Mouse (Mus musculus) lung, postnatal 0 days (tissue): ENCODE measurements at regions not wholly inside any gene's neighbourhood (a gene's known extent, or its start where the extent isn't known, plus 50 kb on each side); places are given as distances from the start of the nearest gene placed in this dataset.
A peak's percentile ranks its signal among the peaks of the same experiment; 100 is the strongest.
"Not testable (repeated sequence)": the region's sequence is repeated elsewhere in the genome, so short reads cannot be mapped to it uniquely, and the experiment has no call there.

Experiments used
- ATAC-seq: fragments of 200-750 bp; cut with Nextera tagmentation; 2 replicates; pipeline ENCODE4 v1.8.0; 2017; ENCODE audit warnings: moderate library complexity
- DNase-seq: peaks from one replicate; pipeline ENCODE4 v3.0.0-alpha.2; 2016; ENCODE audit warnings: low spot score
- H3K27ac ChIP-seq: fragments of 300-500 bp; sonication (generic); 2 replicates; pipeline ENCODE4 v1.5.1; 2014; ENCODE audit warnings: antibody characterized with exemption, mild to moderate bottlenecking, low read length, mixed read lengths
- H3K27me3 ChIP-seq: fragments of 300-500 bp; sonication (generic); replicated peaks from 2 replicates; pipeline ENCODE4 v1.6.1; 2014; ENCODE audit warnings: low read length, mixed read lengths; ENCODE audit not compliant: insufficient read depth
- H3K36me3 ChIP-seq: fragments of 300-500 bp; sonication (generic); 2 replicates; pipeline ENCODE4 v1.6.1; 2014; ENCODE audit warnings: low read length, mixed read lengths; ENCODE audit not compliant: insufficient read depth
- H3K4me1 ChIP-seq: fragments of 300-500 bp; sonication (generic); 2 replicates; pipeline ENCODE4 v1.6.1; 2014; ENCODE audit warnings: antibody characterized with exemption, low read depth, low read length, mixed read lengths; ENCODE audit not compliant: insufficient read depth
- H3K4me2 ChIP-seq: fragments of 300-500 bp; sonication (generic); replicated peaks from 2 replicates; pipeline ENCODE4 v1.6.1; 2014; ENCODE audit warnings: low read depth, mild to moderate bottlenecking, low read length, moderate library complexity, mixed read lengths
- H3K4me3 ChIP-seq: fragments of 300-500 bp; sonication (generic); 2 replicates; pipeline ENCODE4 v1.5.1; 2014; ENCODE audit warnings: low read depth, low read length
- H3K9ac ChIP-seq: fragments of 300-500 bp; sonication (generic); replicated peaks from 2 replicates; pipeline ENCODE4 v1.6.1; 2014; ENCODE audit warnings: low read depth, mild to moderate bottlenecking
- H3K9me3 ChIP-seq: fragments of 300-500 bp; sonication (generic); 2 replicates; pipeline ENCODE4 v1.6.1; 2016; ENCODE audit warnings: low read length, mixed read lengths
- CTCF ChIP-seq: IDR thresholded peaks from 2 replicates; pipeline ENCODE4 v1.5.1; 2016; ENCODE audit warnings: antibody characterized with exemption, mild to moderate bottlenecking
- EP300 ChIP-seq: IDR thresholded peaks from 2 replicates; pipeline ENCODE4 v1.6.1; 2016; ENCODE audit warnings: antibody characterized with exemption, mild to moderate bottlenecking, control low read depth
- WGBS: fragments of 180-500 bp; shearing (Covaris S2); extraction: QIAGEN DNeasy Blood & Tissue Kit; methylation state at CpG from one replicate; pipeline ENCODE4 v1.1.7; 2014; 5-methylcytosine and 5-hydroxymethylcytosine counted together

DNA sequence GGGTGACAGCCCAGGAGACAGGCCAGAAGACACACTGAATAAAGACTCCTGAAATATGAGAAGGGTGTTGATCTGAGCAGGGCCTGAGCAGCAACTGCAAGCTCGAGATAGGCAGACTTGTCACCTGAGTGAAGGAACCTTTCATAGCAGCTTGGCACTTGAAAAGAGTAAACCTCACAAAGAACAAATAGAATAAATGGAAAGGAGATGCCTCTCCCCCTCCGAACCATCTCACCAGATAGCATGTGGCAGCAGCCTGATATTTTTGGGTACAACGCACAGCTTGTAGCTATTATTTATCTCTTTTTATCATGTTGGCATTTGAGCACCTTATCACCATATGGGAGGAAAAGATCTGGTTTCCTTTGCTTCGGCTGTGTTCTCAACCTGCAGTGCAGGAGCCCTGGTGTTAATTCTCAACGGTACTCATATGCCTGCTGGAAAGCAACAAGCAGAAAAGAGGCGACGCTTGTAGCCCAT lies 88.0 kb upstream of the Nabp1 start:
- WGBS = 34% methylated on average over 7 of the region's 7 CpGs
- TF ChIP-seq EP300 = no peak
- TF ChIP-seq CTCF = no peak
- DNase-seq (no peak), ATAC-seq (no peak)
- H3K9me3 ChIP-seq = no peaks in the 10 kb centered on the region
- H3K9ac ChIP-seq = no peak overlapping the region
- H3K27ac ChIP-seq = no peak overlapping the region
- no peaks in the 10 kb centered on the region for H3K4me1 ChIP-seq
- H3K36me3 ChIP-seq = no peaks in the 10 kb centered on the region
- no peak overlapping the region for H3K4me2 ChIP-seq
- no peaks in the 10 kb centered on the region for H3K27me3 ChIP-seq
- no peak overlapping the region for H3K4me3 ChIP-seq

DNA sequence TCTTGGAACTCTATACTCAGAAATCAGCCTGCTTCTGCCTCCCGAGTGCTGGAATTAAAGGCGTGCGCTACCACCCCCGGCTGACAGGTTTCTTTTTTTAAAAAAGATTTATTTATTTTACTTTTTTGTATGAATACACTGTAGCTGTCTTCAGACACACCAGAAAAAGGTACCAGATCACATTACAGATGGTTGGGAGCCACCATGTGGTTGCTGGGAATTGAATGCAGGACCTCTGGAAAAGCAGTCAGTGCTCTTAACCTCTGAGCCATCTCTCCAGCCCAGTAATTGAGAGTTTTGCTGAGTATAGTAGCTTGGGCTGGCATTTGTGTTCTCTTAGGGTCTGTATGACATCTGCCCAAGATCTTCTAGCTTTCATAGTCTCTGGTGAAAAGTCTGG lies 78.4 kb upstream of the Nabp1 start:
- not testable (repeated sequence) for DNase-seq, H3K4me1 ChIP-seq, H3K36me3 ChIP-seq, H3K9ac ChIP-seq, H3K27me3 ChIP-seq, ATAC-seq, H3K4me3 ChIP-seq, H3K9me3 ChIP-seq, H3K27ac ChIP-seq, H3K4me2 ChIP-seq
- WGBS = 95% methylated on average over 4 of the region's 4 CpGs

DNA sequence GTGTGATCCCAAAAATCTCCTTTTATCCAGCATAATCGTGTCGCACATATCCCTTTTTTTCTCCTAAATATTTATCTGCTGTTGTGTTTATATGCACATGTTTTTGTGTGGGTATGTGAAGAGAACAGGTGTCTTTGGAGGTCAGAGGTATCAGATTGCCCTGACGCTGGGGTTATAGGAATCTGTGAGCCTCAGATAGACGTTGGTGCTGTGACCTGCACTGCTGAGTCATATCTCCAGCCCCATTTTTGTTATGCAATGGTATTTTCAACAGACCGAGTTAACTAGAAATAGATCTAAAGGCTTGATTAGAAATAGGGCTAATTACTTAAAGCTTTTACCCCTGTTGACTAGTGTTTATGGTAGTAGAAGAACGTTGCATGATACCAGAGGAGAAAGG lies 75.5 kb upstream of the Nabp1 start:
- TF ChIP-seq CTCF (no peak), EP300 (no peak)
- 45% methylated on average over 6 of the region's 6 CpGs for WGBS
- Histone ChIP-seq H3K4me3 (no peak overlapping the region), H3K27ac (no peak overlapping the region), H3K4me1 (no peaks in the 10 kb centered on the region), H3K27me3 (no peaks in the 10 kb centered on the region), H3K9me3 (no peaks in the 10 kb centered on the region), H3K36me3 (no peaks in the 10 kb centered on the region), H3K4me2 (no peak overlapping the region), H3K9ac (no peak overlapping the region)
- DNase-seq (no peak), ATAC-seq (no peak)

DNA sequence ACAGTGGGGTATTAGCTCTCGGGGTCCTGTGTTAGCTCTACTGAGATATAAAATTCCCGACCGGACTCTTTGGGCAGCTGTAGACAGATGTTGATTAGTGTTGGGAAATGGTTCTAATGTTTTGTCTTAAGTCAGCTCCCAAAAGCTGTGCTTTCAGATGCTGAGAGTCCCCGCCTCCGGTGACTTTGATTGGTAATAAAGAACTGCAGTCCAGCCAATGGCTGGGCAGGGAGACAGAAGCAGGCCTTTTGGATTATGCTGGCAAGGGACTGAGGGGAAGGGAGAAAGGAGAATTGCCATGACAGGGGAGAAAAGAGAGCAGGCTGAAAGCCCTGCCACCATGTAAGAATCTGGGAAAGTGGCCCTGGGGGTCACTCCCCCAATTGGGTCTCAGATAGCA lies 73.4 kb upstream of the Nabp1 start:
- WGBS = 52% methylated on average over 5 of the region's 5 CpGs
- Histone ChIP-seq H3K4me2 (no peak overlapping the region), H3K36me3 (no peaks in the 10 kb centered on the region), H3K27me3 (no peaks in the 10 kb centered on the region), H3K27ac (no peak overlapping the region), H3K4me3 (no peak overlapping the region), H3K9me3 (no peaks in the 10 kb centered on the region), H3K9ac (no peak overlapping the region), H3K4me1 (no peaks in the 10 kb centered on the region)
- TF ChIP-seq EP300 = no peak
- TF ChIP-seq CTCF = no peak
- peak; percentile 37 for DNase-seq
- no peak for ATAC-seq

DNA sequence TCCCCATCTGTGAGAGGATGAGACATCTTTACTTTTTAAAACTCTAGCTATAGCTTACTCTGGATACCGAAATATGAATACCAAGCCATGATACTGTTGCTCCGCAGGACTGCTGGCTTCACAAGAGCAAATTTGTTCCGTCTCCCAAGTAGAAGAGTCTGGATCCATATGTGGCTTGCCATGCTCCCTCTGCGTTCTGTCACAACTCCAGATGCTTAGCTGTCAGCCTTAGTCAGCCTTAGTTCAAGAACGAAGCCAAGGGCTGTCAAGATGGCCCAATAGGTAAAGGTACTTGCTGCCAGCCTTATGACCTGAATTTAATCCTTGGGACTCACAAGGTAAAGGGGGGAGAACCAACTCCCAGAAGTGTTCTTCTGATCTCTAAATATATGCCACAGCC lies 64.6 kb upstream of the Nabp1 start:
- 89% methylated on average over 5 of the region's 5 CpGs for WGBS
- ATAC-seq (no peak), DNase-seq (no peak)

DNA sequence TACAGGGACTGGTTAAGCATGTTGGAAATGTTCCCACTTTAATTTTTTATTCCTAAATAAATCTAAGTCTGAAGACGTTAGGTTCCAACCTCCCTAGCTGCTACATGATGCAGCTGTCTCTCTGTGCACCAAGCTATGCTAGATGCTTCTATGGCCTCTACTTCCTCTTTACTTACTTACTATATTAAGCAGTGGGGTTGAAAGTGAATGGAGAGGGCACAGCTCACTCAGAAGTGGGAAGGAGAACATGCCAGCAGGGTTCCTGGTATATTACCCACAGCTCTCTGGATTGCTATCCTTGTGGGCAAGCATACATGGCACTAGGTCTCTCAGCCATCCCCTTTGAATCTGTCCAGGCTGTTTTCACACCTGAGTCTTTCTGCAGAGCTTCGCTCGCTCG lies 61.4 kb upstream of the Nabp1 start:
- no peak overlapping the region for H3K27ac ChIP-seq
- TF ChIP-seq CTCF (no peak), EP300 (no peak)

More for the DNA sequence above, 64.6 kb upstream of the Nabp1 start:
- TF ChIP-seq CTCF (no peak), EP300 (no peak)
- no peaks in the 10 kb centered on the region for H3K36me3 ChIP-seq
- H3K27me3 ChIP-seq = no peaks in the 10 kb centered on the region
- no peak overlapping the region for H3K27ac ChIP-seq
- no peak overlapping the region for H3K4me3 ChIP-seq
- no peak overlapping the region for H3K9ac ChIP-seq
- no peak overlapping the region for H3K4me2 ChIP-seq
- H3K9me3 ChIP-seq = no peaks in the 10 kb centered on the region
- H3K4me1 ChIP-seq = peaks cover 4% of the 10 kb centered on the region; the same call in 1 of the 2 replicates

DNA sequence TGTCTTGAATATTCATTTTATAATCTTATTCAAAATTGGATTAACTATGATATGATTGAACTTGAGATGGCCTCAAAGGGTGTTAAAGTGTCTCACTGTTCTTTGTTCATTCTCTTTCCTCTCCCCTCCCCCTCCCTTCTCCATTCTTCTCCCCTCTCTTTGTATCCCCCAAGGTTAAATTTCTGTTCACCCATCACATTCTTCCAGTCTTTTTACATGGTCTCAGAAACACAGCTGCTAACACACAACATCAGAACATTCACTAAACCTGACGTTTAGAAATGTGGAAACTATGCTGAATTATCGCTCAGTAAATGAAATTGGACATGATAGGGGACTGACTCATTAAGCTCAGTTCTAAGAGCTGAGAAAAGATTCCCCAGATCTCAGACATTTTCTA lies 60.6 kb upstream of the Nabp1 start:
- H3K9me3 ChIP-seq = no peaks in the 10 kb centered on the region
- no peak overlapping the region for H3K4me3 ChIP-seq
- no peak overlapping the region for H3K4me2 ChIP-seq
- no peaks in the 10 kb centered on the region for H3K27me3 ChIP-seq
- H3K9ac ChIP-seq = no peak overlapping the region
- ATAC-seq (no peak), DNase-seq (no peak)
- 64% methylated on average over 2 of the region's 2 CpGs for WGBS
- H3K27ac ChIP-seq = no peak overlapping the region
- peaks cover 8% of the 10 kb centered on the region; the same call in 1 of the 2 replicates for H3K4me1 ChIP-seq
- no peaks in the 10 kb centered on the region for H3K36me3 ChIP-seq
- TF ChIP-seq CTCF (no peak), EP300 (no peak)

More for the DNA sequence above, 61.4 kb upstream of the Nabp1 start:
- Histone ChIP-seq H3K4me3 (no peak overlapping the region), H3K4me1 (peaks cover 8% of the 10 kb centered on the region; the same call in 1 of the 2 replicates), H3K9ac (no peak overlapping the region), H3K27me3 (no peaks in the 10 kb centered on the region), H3K9me3 (no peaks in the 10 kb centered on the region), H3K4me2 (no peak overlapping the region), H3K36me3 (no peaks in the 10 kb centered on the region)
- DNase-seq = peak; percentile 36
- 54% methylated on average over 4 of the region's 4 CpGs for whole genome bisulfite sequencing
- no peak for ATAC-seq
